Mouse (Mus musculus) hindbrain, embryonic 16.5 days (tissue): Measurements from ENCODE around the gene Trmt11. TPM values are rescaled to one million over a fixed set of nuclear protein-coding genes. Genes with fewer than 3 reads are reported as not detected.

Experiments used
- ATAC-seq: fragments of 200-750 bp; cut with Nextera tagmentation; 2 replicates; pipeline ENCODE4 v1.8.0; 2017; ENCODE audit warnings: moderate TSS enrichment, moderate library complexity
- H3K27ac ChIP-seq: fragments of 300-500 bp; sonication (generic); 2 replicates; pipeline ENCODE4 v1.5.1; 2014; ENCODE audit warnings: low read depth, mild to moderate bottlenecking, control low read depth, low read length, moderate library complexity
- H3K27me3 ChIP-seq: fragments of 300-500 bp; sonication (generic); replicated peaks from 2 replicates; pipeline ENCODE4 v1.6.1; 2014; ENCODE audit warnings: low read length; ENCODE audit not compliant: control insufficient read depth, insufficient read depth
- H3K36me3 ChIP-seq: fragments of 300-500 bp; sonication (generic); 2 replicates; pipeline ENCODE4 v1.6.1; 2014; ENCODE audit warnings: mild to moderate bottlenecking, low read length, moderate library complexity, mixed read lengths; ENCODE audit not compliant: control insufficient read depth, insufficient read depth
- H3K4me1 ChIP-seq: fragments of 300-500 bp; sonication (generic); 2 replicates; pipeline ENCODE4 v1.6.1; 2014; ENCODE audit warnings: low read depth, low read length; ENCODE audit not compliant: control insufficient read depth, insufficient read depth
- H3K4me2 ChIP-seq: fragments of 300-500 bp; sonication (generic); 2 replicates; pipeline ENCODE4 v1.6.1; 2014; ENCODE audit warnings: mild to moderate bottlenecking, low read length, control low read depth, moderate library complexity
- H3K4me3 ChIP-seq: fragments of 300-500 bp; sonication (generic); 2 replicates; pipeline ENCODE4 v1.5.1; 2014; ENCODE audit warnings: mild to moderate bottlenecking, low read length, control low read depth, moderate library complexity
- H3K9ac ChIP-seq: fragments of 300-500 bp; sonication (generic); 2 replicates; pipeline ENCODE4 v1.6.1; 2014; ENCODE audit warnings: low read depth, mild to moderate bottlenecking, control low read depth, low read length, moderate library complexity
- H3K9me3 ChIP-seq: fragments of 300-500 bp; sonication (generic); 2 replicates; pipeline ENCODE4 v1.6.1; 2014; ENCODE audit warnings: mild to moderate bottlenecking, low read length, moderate library complexity; ENCODE audit not compliant: control insufficient read depth
- WGBS: fragments of 180-500 bp; shearing (Covaris S2); extraction: QIAGEN DNeasy Blood & Tissue Kit; methylation state at CpG from one replicate; pipeline ENCODE4 v1.1.7; 2014; 5-methylcytosine and 5-hydroxymethylcytosine counted together
- polyA plus RNA-seq: library from polyadenylated mRNA; unstranded; fragments of >200 nt; fragmentation: Nextera tagmentation; extraction: Ambion mirVana; gene quantifications from 2 replicates; pipeline ENCODE4 v1.2.1, GENCODE M21; 2015

Trmt11 gene
- polyA plus RNA-seq, 1 experiment from 2014 or later = 19.1 TPM

DNA sequence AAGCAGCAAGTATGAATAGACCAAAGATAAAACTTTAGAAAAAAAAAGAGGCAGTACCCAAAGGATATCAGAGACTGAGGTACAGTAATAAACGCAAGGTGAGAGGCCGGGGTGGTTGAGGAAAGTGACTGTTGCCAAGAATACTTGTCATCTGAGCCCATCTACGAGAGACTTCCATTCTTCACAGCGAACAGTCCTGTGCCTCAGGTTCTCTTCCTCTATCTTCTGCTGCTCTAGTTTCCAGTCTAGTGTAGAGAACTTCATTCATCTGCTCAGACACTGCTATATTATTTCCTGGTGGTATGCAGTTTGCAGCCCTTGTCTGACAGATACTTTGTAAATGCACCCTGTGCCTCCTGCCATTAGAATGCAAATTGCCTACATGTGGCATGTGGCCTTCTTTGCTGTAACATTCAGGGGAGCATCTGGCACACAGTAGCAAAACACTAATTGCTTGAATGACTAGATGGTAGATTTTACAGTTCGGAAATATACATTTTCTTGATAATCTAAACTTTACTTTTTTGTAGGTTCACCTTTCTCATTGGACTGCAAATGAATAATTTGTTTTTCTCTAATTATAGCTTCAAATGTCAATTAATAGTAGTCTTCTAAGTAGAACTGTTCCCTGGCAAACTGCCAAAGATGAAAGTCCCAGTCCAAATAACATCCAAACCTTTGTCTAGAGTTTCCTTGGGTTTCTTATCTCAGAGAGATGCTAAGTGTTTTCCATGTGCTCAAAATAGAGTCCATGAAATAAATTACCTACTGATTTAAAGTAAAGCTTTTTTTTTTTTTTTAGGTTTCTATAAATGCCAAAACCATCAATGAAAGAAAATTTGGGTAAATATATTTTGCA is 23.8 kb upstream of the Trmt11 start:
- WGBS = 58% methylated on average over 5 of the region's 5 CpGs
- no peaks in the 10 kb centered on the region for H3K36me3 ChIP-seq
- H3K4me3 ChIP-seq = no peak overlapping the region
- 0 out of 2 replicates have a peak, but pooled peaks have one; percentile 20 for ATAC-seq
- H3K4me2 ChIP-seq = no peak overlapping the region
- H3K27ac ChIP-seq = no peak overlapping the region
- no peak overlapping the region for H3K9ac ChIP-seq
- H3K4me1 ChIP-seq = no peaks in the 10 kb centered on the region
- no peaks in the 10 kb centered on the region for H3K27me3 ChIP-seq
- H3K9me3 ChIP-seq = no peaks in the 10 kb centered on the region

DNA sequence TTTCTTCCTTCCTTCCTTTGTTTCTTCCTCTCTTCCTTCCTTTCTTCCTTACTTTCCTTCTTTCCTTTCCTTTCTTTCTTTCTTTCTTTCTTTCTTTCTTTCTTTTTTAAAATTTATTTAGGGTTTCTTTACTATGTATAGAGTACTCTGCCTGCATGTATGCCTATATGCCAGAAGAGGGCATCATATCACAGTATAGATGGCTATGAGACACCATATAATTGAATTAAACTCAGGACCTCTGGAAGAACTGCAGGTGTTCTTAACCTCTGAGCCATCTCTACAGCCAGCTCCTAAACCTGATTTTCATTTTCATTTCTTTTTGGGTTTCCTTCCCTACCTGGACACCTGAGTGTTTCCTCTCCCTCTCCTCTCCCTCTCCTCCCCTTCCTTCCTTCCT is 22.4 kb upstream of the Trmt11 start:
- Histone ChIP-seq H3K27ac (no peak overlapping the region), H3K4me2 (no peak overlapping the region), H3K27me3 (no peaks in the 10 kb centered on the region), H3K9ac (no peak overlapping the region), H3K4me1 (no peaks in the 10 kb centered on the region), H3K36me3 (no peaks in the 10 kb centered on the region), H3K9me3 (no peaks in the 10 kb centered on the region), H3K4me3 (no peak overlapping the region)
- no peak for ATAC-seq

DNA sequence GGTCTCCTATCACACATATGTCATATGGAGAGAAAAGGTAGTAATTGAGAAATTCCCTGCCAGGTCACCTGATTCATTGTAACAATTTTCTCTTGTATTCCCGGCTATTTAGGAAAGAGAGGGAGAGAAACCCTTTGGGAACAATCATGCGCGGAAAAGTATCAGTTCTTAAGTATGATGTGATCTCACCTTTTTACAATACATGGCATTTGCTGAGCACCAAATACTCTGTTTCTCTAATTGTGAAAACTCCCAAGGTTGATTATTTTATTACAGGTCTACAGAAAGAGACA is 18.3 kb upstream of the Trmt11 start:
- no peak for ATAC-seq
- no peaks in the 10 kb centered on the region for H3K9me3 ChIP-seq
- H3K4me1 ChIP-seq = peaks cover 5% of the 10 kb centered on the region
- peak overlapping the region; percentile 80 for H3K4me3 ChIP-seq
- H3K27me3 ChIP-seq = no peaks in the 10 kb centered on the region
- H3K36me3 ChIP-seq = no peaks in the 10 kb centered on the region
- 34% methylated on average over 3 of the region's 3 CpGs for WGBS
- peak overlapping the region; percentile 85 for H3K4me2 ChIP-seq
- peak overlapping the region; percentile 47 for H3K9ac ChIP-seq
- no peak overlapping the region for H3K27ac ChIP-seq

DNA sequence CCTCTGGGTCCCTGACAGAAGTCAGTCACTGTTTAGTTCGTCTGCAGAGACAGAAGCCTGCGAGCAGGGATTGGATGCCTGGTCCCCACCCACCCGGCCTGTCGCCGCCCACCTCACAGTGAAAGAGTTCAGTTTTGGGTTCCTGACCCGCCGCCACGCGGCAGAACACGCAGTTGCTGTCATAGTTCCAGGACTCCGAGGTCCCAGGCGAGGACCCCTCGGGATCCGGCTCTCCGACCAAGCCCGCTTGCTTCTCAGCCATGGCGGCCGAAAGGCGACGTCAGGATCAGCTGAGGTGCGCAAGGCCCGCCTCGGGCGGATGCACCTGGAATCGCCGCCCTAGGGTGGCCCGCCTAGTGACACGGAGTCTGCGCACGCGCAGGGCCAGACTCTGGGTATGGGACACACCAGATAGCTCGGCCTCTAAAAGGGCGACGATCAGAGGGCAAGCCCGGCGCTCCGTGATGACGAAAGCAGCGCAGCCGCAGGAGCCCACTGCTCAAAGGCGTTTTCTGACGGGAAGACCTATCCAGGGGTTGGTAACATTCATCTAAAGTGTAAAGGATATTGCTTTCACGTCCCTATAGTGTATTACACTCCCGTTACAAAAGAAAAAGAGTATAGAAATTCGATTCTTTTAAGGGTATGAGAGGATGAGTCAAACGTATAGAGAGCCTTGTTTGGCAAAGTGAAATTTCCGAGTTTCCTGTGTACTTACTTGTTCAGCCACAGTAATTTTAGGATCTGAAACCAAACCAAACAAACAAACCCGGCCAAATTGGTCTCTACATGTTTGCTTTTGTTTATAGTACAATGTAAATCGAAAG is 17.8 kb upstream of the Trmt11 start:
- H3K27me3 ChIP-seq = no peaks in the 10 kb centered on the region
- ATAC-seq = peak; percentile 100
- no peaks in the 10 kb centered on the region for H3K36me3 ChIP-seq
- H3K27ac ChIP-seq = peak overlapping the region; percentile 95
- H3K4me2 ChIP-seq = peak overlapping the region; percentile 85
- H3K9ac ChIP-seq = peak overlapping the region; percentile 84
- no peaks in the 10 kb centered on the region for H3K9me3 ChIP-seq
- peak overlapping the region; percentile 80 for H3K4me3 ChIP-seq
- H3K4me1 ChIP-seq = peaks cover 5% of the 10 kb centered on the region
- 2% methylated on average over 49 of the region's 49 CpGs for WGBS

DNA sequence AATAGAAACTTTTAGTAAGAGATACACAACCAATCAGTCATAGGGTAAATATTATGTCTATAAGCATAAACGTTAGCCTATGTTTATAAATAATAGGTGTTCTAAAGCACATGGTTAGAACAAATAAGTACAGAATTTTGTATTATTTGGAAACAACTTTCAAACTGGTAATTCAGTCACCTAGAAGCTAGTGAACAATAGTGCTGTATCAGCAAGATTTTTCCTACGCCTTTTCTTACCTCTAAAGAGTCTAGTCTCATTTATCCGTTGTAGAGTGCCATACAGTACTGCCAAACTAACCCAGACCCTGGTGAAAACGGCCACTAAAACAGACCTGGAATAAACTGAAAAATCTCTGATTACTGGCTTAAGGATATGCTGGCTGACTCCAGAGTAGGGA is 12.5 kb upstream of the Trmt11 start:
- H3K4me2 ChIP-seq = no peak overlapping the region
- H3K27me3 ChIP-seq = no peaks in the 10 kb centered on the region
- H3K9me3 ChIP-seq = no peaks in the 10 kb centered on the region
- 86% methylated on average over 4 of the region's 4 CpGs for WGBS
- H3K27ac ChIP-seq = no peak overlapping the region
- no peak overlapping the region for H3K4me3 ChIP-seq
- no peak for ATAC-seq
- peaks cover 5% of the 10 kb centered on the region for H3K4me1 ChIP-seq
- H3K9ac ChIP-seq = no peak overlapping the region
- no peaks in the 10 kb centered on the region; the same call in 1 of the 2 replicates for H3K36me3 ChIP-seq

DNA sequence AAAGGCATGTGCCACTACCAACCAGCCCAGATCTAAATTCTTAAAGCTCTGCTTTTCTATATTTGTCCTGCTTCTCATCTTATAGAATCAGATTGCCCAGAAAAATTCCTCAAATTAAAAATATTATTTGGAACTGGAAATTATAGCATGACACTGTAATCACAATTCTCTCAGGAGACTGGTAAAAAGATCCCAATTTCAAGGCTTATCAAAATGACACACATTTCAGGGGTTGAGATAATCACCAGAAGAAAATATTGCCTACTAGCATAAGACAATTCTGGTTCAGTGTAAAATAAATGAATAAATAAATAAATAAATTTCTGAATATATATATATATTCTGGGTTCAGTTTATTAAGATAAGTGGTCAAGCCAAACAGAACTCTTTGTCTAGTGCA is 9.1 kb upstream of the Trmt11 start:
- H3K9ac ChIP-seq = no peak overlapping the region
- no peak overlapping the region for H3K4me3 ChIP-seq
- no peaks in the 10 kb centered on the region for H3K4me1 ChIP-seq
- no peaks in the 10 kb centered on the region for H3K9me3 ChIP-seq
- H3K27ac ChIP-seq = no peak overlapping the region
- no peaks in the 10 kb centered on the region for H3K27me3 ChIP-seq
- ATAC-seq = no peak
- H3K4me2 ChIP-seq = no peak overlapping the region
- H3K36me3 ChIP-seq = peaks cover 2% of the 10 kb centered on the region; the same call in 1 of the 2 replicates

DNA sequence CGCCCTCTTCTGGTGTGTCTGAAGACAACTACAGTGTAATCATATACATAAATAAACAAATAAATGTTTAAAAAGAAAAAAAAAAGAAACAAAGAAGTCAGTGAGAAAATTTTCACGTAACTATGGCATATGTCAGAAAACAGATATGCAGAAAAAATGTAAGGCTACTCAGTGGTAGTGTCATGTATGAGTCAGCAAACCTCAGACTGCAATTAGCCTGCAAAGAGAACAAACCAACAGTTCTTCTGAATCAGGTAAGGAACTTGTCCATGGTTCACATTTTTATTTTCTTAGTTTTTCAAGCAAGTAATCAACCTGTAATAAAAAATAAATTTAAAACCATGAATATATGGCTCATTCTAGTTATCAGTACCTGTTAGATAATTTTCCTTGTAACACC is 7.6 kb upstream of the Trmt11 start:
- Histone ChIP-seq H3K9ac (no peak overlapping the region), H3K4me1 (no peaks in the 10 kb centered on the region), H3K4me2 (no peak overlapping the region), H3K27ac (no peak overlapping the region), H3K4me3 (no peak overlapping the region), H3K9me3 (no peaks in the 10 kb centered on the region), H3K36me3 (peaks cover 2% of the 10 kb centered on the region; the same call in 1 of the 2 replicates), H3K27me3 (no peaks in the 10 kb centered on the region)
- ATAC-seq = no peak
- 69% methylated on average over 2 of the region's 2 CpGs for WGBS

DNA sequence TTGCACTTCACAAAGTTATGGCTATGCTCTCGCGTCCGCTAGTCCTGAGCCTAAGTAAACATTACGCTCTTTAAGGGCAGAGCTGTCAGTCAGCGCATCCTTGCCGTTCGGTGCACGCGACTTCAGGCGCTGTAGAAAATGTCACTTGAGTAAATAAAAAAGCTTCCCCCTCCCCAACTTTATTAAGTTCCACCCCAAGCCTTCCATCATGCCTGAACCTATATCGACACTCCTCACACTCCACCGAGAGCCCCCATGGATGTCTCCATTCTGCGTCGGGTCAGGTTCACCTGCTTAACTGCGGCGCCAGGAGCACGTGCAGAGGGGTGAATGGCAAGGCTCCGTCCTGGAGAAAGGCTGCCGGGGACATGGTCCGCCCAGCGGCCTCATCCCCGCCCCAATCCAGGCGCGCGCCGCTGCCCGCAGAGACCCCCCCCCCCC is 435 bp downstream of the Trmt11 start:
- WGBS = under 1% methylated on average over 21 of the region's 27 CpGs

DNA sequence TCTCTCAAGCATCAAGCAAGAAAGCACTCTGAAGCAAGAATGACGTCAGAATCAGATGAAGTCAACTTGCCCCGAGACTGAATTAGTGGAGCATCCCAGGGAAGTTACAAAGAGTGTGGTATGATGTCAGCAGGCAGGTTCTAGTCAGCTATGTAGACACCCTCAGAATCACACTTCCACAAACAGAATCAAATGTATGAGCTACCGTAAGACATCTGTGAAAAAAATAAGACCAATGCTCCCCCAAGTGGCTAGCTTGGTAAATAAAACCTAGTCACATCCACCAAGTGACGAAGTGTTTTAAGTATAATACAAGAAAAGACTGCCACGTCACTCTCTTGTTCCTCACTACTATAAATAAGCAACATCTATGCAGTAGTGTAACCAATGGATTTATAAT is 13.5 kb downstream of the Trmt11 start:
- peaks cover 12% of the 10 kb centered on the region for H3K36me3 ChIP-seq
- H3K4me3 ChIP-seq = no peak overlapping the region
- no peak overlapping the region for H3K9ac ChIP-seq
- H3K27me3 ChIP-seq = no peaks in the 10 kb centered on the region
- WGBS = 56% methylated on average over 5 of the region's 5 CpGs
- no peaks in the 10 kb centered on the region for H3K9me3 ChIP-seq
- H3K4me2 ChIP-seq = no peak overlapping the region
- H3K4me1 ChIP-seq = no peaks in the 10 kb centered on the region
- H3K27ac ChIP-seq = no peak overlapping the region
- ATAC-seq = peak; percentile 45; the same call in 1 of the 2 replicates

More for the DNA sequence above, 435 bp downstream of the Trmt11 start:
- Histone ChIP-seq H3K9me3 (no peaks in the 10 kb centered on the region), H3K4me2 (peak overlapping the region; percentile 90), H3K9ac (peak overlapping the region; percentile 89), H3K27ac (peak overlapping the region; percentile 78), H3K4me1 (peaks cover 17% of the 10 kb centered on the region), H3K27me3 (no peaks in the 10 kb centered on the region), H3K36me3 (peaks cover 13% of the 10 kb centered on the region), H3K4me3 (peak overlapping the region; percentile 84)
- ATAC-seq = peak; percentile 86
